Mouse (Mus musculus): Measurements from ENCODE around the gene Psph.

DNA sequence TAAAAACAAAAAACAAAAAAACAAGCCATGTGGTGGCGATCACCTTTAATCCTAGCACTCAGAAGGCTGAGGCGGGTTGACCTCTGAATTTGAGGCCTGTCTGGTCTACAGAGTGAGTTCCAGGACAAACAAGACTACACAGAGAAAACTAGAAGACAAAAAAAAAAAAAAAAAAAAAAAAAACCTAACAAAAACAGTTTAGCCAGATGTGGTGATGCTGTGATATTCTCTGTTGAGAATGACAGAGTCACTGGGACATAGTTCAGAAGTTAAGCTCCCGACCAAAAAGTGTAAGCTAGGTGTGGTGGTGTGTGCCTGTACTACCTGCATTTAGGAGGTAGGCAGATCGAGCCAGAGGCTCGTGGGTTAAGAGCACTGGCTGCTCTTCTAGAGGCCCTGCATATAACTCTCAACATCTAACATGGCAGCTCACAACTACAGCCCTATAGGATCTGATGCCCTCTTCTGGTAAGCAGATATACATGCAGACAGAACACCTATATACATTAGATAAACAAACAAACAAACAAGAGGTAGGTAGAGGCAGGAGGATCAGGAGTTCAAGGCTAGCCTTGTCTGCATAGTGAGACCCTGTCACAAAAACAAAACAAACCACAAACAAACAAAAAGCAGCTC, 1.9 kb downstream of the Psph start:
- TF ChIP-seq TAL1 (IDR thresholded peaks at IDR 0.05; ENCODE audit: low read length) (no peak), GATA1 (IDR thresholded peaks at IDR 0.05; ENCODE audit: low read depth, low read length) (no peak), NELFE (IDR thresholded peaks at IDR 0.05; ENCODE audit: low read depth, low read length) (no peak), GABPA (IDR thresholded peaks at IDR 0.05; ENCODE audit: low read depth, low read length) (no peak), CTCF (IDR thresholded peaks at IDR 0.05 in 2 of 3, conservative IDR thresholded peaks at IDR 0.05 in 1 of 3; ENCODE audit: control insufficient read depth in 1 of 3, insufficient read depth in 1 of 3, low read depth in 2 of 3, low read length in 3 of 3, poor library complexity in 1 of 3, severe bottlenecking in 1 of 3) (peak in 2 of 3 experiments; percentile 19 to 46; a peak in 3 of 6 replicates), ZC3H11A (IDR thresholded peaks at IDR 0.05; ENCODE audit: low read depth, low read length) (peak; percentile 23; the same call in 1 of the 2 replicates), MAFK (IDR thresholded peaks at IDR 0.05; ENCODE audit: borderline replicate concordance, low read depth, low read length) (no peak), ZKSCAN1 (IDR thresholded peaks at IDR 0.05; ENCODE audit: low read depth, low read length) (0 out of 2 replicates have a peak, but pooled peaks have one; percentile 19), KAT2A (conservative IDR thresholded peaks at IDR 0.05; ENCODE audit: low read depth, low read length) (no peak), JUND (IDR thresholded peaks at IDR 0.05; ENCODE audit: low read depth, low read length) (no peak), POLR2A (IDR thresholded peaks at IDR 0.05; ENCODE audit: control insufficient read depth in 1 of 2, insufficient read depth in 1 of 2, low read depth in 1 of 2, low read length in 2 of 2, poor library complexity in 1 of 2) (no peak), MXI1 (IDR thresholded peaks at IDR 0.05; ENCODE audit: low read depth, low read length) (no peak)

Data from MEL (cell line).